Mouse (Mus musculus): ENCODE results near the gene Vps8. TPM values are rescaled to one million over a fixed set of nuclear protein-coding genes. Genes with fewer than 3 reads are reported as not detected.
"Not testable (repeated sequence)": the region's sequence is repeated elsewhere in the genome, so short reads cannot be mapped to it uniquely, and the experiment has no call there.

Vps8 gene
- polyA plus RNA-seq, 1 experiment from 2014 or later = 10.7 TPM

DNA sequence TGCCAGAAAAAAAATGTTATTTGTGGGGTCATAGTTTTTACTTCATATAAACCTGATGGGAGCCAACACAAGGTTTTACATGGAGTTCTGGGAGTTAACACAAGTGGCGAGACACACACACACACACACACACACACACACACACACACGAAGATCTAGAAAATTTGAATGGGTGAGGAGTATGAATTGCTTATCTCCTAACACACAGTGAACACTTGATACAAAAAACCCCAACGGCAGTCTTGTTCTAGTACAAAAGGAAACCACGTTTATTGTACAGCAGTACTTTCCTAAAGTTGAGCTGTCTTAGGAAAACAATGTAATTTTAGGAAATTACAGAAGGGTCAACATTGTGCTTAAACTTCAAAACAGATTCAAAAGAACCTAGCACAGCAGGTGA is 225.9 kb downstream of the Vps8 start:
- Histone ChIP-seq H3K27ac (no peak overlapping the region), H3K4me2 (no peak overlapping the region), H3K4me1 (peaks cover 7% of the 10 kb centered on the region), H3K9me3 (no peaks in the 10 kb centered on the region), H3K4me3 (no peak overlapping the region), H3K9ac (no peak overlapping the region), H3K36me3 (peaks cover 35% of the 10 kb centered on the region), H3K27me3 (no peaks in the 10 kb centered on the region)
- WGBS = 75% methylated on average over 4 of the region's 4 CpGs
- ATAC-seq (ENCODE audit: insufficient number of reproducible peaks, insufficient read depth, low FRiP score, low TSS enrichment, low read depth) = no peak

DNA sequence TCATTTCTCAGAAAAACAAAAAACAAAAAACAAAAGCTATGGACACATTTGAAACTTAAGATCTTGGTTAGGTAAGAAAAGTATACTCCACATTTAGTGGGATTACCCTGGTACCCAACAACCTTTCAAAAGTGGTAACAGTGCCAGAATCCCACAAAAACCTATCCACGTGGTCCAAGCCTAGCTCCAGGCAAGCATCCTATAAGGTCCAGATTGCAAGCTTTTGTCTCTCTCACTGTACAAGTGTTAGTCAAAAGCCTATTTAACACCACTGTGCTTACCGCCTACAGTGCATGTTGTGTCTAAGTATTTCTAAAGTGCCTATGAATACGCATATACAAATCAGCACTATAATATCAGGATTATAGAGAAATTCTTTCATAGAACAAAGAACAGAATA is 227.4 kb downstream of the Vps8 start:
- H3K4me3 ChIP-seq = no peak overlapping the region
- H3K4me1 ChIP-seq = no peaks in the 10 kb centered on the region
- no peak for ATAC-seq (ENCODE audit: insufficient number of reproducible peaks, insufficient read depth, low FRiP score, low TSS enrichment, low read depth)
- 83% methylated on average over 3 of the region's 3 CpGs for WGBS
- H3K9ac ChIP-seq = no peak overlapping the region
- no peaks in the 10 kb centered on the region for H3K9me3 ChIP-seq
- H3K27ac ChIP-seq = peak overlapping the region; percentile 24; the same call in 1 of the 2 replicates
- H3K27me3 ChIP-seq = no peaks in the 10 kb centered on the region
- H3K4me2 ChIP-seq = no peak overlapping the region
- peaks cover 30% of the 10 kb centered on the region for H3K36me3 ChIP-seq

DNA sequence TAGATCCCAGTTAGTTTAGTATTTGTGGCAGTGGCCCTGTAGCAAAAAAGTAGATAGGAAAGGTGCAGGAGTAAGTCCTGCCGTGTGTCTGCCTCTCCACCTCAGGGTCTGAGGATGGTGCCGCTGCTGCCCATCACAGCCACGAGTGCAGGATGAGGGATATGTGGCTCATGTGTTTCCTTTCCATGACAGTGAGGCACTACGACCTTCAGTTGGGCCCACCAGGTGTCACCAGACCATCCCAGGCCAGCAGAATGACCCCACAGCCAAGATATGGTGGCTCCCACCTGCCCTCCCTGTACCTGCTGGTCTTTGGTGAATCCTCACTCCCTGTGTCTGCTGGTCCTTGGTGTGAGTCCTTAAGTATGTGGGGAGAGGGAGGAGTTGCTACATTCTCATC is 228.2 kb downstream of the Vps8 start:
- Histone ChIP-seq H3K36me3 (peaks cover 30% of the 10 kb centered on the region), H3K27ac (no peak overlapping the region), H3K4me3 (no peak overlapping the region), H3K4me1 (no peaks in the 10 kb centered on the region), H3K27me3 (no peaks in the 10 kb centered on the region), H3K9me3 (no peaks in the 10 kb centered on the region), H3K9ac (no peak overlapping the region), H3K4me2 (no peak overlapping the region)
- WGBS = 82% methylated on average over 4 of the region's 4 CpGs
- no peak for ATAC-seq (ENCODE audit: insufficient number of reproducible peaks, insufficient read depth, low FRiP score, low TSS enrichment, low read depth)

DNA sequence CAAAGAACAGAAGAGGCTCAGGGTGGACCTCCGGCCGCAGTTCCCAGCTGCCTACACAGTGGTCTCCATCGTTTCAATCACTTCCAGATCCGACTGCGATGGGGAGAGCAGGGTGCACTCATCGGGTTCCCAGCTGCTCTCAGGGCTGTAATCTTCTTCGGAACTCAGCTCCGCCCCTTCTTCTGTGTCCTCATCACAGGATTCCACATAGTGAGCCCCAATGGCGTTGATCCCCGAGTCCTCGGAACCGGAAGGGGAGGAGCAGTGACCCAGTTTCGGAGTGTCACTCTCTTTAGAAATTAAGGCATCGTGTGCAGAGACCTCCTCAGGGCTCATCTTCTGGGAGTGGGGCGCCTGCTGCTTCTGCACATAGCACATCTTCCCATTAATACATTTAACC is 230.2 kb downstream of the Vps8 start:
- Histone ChIP-seq H3K9me3 (no peaks in the 10 kb centered on the region), H3K4me2 (no peak overlapping the region), H3K27me3 (no peaks in the 10 kb centered on the region), H3K27ac (no peak overlapping the region), H3K36me3 (peaks cover 29% of the 10 kb centered on the region), H3K4me3 (no peak overlapping the region), H3K9ac (no peak overlapping the region), H3K4me1 (no peaks in the 10 kb centered on the region)
- no peak for ATAC-seq (ENCODE audit: insufficient number of reproducible peaks, insufficient read depth, low FRiP score, low TSS enrichment, low read depth)
- 73% methylated on average over 15 of the region's 15 CpGs for WGBS

DNA sequence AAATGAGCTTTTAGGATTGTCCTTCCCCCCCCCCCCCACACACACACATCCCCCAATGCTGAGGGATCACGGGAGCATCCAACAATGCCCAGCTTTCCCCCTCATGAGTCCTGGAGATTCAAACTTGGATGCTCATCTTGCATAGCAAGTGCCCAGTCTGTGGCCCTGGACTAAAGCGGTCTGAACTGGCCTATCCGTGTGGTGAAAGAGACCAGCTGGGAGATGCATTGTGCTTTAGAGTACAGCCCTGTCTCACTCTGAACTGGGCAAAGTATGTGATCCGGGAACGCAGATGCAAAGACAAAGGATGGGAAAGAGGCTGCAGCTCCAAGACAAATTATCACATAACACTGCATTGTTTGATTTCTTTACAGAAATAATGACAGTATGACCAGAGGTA is 231.5 kb downstream of the Vps8 start:
- Histone ChIP-seq H3K36me3 (peaks cover 30% of the 10 kb centered on the region), H3K4me2 (no peak overlapping the region), H3K9me3 (no peaks in the 10 kb centered on the region), H3K4me1 (no peaks in the 10 kb centered on the region), H3K4me3 (no peak overlapping the region), H3K27ac (no peak overlapping the region), H3K27me3 (no peaks in the 10 kb centered on the region), H3K9ac (no peak overlapping the region)
- no peak for ATAC-seq (ENCODE audit: insufficient number of reproducible peaks, insufficient read depth, low FRiP score, low TSS enrichment, low read depth)
- WGBS = 85% methylated on average over 5 of the region's 5 CpGs

DNA sequence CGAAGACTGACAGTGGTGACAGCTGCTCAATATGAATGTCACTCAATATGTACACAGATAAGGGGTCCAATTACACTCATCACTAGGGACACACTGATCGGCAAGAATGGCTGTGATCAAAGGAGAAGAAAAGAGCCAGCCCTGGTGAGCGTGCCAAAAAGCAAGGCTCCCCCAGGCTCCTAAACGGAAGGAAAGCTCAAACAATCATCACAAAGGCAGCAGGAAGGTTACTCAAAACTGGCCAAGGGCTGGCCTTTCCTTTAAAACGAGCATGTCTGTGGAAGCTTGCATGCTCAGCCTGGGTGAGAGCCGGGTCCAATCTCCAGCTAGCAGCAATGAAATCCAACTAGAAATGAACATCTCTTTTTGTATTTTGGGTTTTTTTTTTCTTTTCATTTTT is 232.4 kb downstream of the Vps8 start:
- Histone ChIP-seq H3K4me1 (no peaks in the 10 kb centered on the region), H3K4me2 (no peak overlapping the region), H3K27ac (no peak overlapping the region), H3K36me3 (peaks cover 31% of the 10 kb centered on the region), H3K9me3 (no peaks in the 10 kb centered on the region), H3K4me3 (no peak overlapping the region), H3K27me3 (no peaks in the 10 kb centered on the region), H3K9ac (no peak overlapping the region)
- ATAC-seq (ENCODE audit: insufficient number of reproducible peaks, insufficient read depth, low FRiP score, low TSS enrichment, low read depth) = no peak
- 44% methylated on average over 6 of the region's 6 CpGs for WGBS

DNA sequence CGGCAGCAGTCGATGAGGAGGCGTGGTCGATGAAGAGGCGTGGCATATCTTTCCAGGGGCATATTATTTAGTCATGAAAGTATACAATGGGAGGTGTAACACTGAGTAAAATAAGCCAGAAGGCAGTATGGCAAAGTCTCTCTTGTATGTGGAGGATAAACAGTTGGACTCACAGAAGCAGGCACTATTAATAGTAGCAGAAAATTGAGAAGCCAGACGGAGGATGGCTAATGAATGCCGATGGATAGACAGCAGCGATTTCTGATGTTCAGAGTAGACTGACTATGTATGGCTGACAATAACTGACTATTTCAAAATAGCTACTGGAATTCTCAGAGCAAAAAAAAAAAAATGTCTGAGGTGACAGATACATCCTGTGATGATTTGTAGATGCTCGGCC is 233.0 kb downstream of the Vps8 start:
- Histone ChIP-seq H3K4me2 (no peak overlapping the region), H3K4me1 (no peaks in the 10 kb centered on the region), H3K27me3 (no peaks in the 10 kb centered on the region), H3K9me3 (no peaks in the 10 kb centered on the region), H3K36me3 (peaks cover 31% of the 10 kb centered on the region), H3K4me3 (no peak overlapping the region), H3K27ac (no peak overlapping the region), H3K9ac (no peak overlapping the region)
- WGBS = 89% methylated on average over 9 of the region's 9 CpGs
- no peak for ATAC-seq (ENCODE audit: insufficient number of reproducible peaks, insufficient read depth, low FRiP score, low TSS enrichment, low read depth)

DNA sequence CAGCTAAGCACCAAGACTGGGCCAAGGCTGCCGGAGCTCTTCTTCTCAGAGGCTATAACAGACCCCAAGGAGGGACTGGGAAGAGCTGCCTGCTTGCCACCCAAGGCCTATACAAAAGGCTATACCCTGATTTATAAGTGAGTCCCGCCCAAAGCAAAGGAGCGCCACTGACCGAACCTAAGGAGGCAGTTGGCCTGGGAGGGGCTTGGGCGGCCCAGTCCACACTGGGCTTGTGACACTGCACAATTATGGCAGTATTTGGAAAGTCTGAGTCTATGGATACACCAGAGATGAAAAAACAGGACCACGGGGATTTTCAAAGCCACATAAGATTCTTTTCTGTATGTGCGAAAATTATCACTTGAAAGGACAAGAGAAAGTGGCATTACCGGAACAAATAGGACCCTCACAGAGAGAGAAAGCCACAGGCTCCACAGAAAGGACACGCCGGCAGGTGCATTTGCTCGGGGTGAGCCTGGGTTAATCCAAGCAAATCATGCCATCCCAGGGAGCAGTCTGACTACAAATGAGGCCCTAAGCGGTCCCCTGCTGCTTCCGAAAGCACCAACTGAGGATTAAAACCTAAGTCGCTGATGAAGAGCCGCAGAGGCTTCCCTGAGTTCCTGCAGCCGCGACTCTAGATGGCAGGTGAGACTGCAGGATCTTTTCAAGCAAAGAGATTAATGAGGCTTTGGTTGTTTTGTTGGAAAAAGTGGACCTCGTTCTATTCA is 241.9 kb downstream of the Vps8 start:
- Histone ChIP-seq H3K4me2 (no peak overlapping the region), H3K36me3 (peaks cover 4% of the 10 kb centered on the region; the same call in 1 of the 2 replicates), H3K4me1 (no peaks in the 10 kb centered on the region), H3K4me3 (no peak overlapping the region), H3K27ac (no peak overlapping the region), H3K9ac (no peak overlapping the region), H3K9me3 (no peaks in the 10 kb centered on the region), H3K27me3 (peaks cover 29% of the 10 kb centered on the region)
- no peak for ATAC-seq (ENCODE audit: insufficient number of reproducible peaks, insufficient read depth, low FRiP score, low TSS enrichment, low read depth)
- 15% methylated on average over 18 of the region's 18 CpGs for WGBS

DNA sequence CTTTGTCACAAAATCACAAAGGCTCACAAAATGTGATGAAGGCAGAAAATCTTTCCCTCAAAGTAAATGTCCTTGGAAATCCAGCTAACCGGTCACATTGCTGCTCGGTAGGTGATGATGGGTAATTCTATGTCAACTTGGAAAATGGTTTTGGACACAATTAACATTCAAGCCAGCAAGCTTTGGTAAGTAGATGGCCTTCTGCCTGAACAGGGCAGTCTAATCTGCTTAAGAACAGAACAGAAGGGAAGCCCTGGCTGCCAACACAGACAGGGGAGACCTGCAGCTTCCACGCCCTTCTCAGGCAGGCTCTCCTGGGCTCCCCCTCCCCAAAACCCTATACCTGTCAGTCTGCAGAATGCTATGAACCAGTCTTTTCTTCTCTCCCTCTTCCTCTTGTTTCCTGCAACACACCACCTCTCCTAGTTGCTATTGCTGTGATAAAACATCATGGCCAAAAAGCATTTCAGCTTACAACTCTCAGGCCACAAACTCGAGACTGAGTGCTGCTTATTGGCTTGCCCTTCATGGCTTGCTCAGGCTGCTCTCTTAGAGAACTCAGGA is 242.6 kb downstream of the Vps8 start:
- Histone ChIP-seq H3K4me3 (no peak overlapping the region), H3K4me1 (no peaks in the 10 kb centered on the region), H3K4me2 (no peak overlapping the region), H3K9me3 (no peaks in the 10 kb centered on the region), H3K9ac (no peak overlapping the region), H3K27ac (no peak overlapping the region), H3K36me3 (peaks cover 4% of the 10 kb centered on the region; the same call in 1 of the 2 replicates), H3K27me3 (peaks cover 29% of the 10 kb centered on the region)
- ATAC-seq (ENCODE audit: insufficient number of reproducible peaks, insufficient read depth, low FRiP score, low TSS enrichment, low read depth) = no peak
- whole genome bisulfite sequencing = 14% methylated on average over 4 of the region's 4 CpGs

DNA sequence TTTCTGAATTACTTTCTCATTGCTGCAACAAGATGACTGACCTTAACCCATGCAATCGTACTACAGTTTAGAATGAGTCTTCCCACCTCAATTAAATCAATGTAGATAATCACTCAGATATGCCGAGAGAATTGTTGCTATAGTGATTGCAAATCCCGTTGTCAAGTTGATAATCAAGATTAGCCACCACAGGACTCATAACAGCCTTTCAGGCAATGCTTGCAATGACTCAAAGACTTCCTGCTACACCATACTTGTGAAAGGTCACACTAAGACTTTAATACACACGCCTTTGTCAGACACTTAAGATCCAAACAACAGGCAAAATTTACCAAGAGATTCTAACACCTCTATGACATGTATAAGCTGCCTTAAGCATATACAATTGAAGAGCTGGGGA is 249.0 kb downstream of the Vps8 start:
- no peak overlapping the region for H3K4me3 ChIP-seq
- no peak overlapping the region for H3K27ac ChIP-seq
- no peak overlapping the region for H3K9ac ChIP-seq
- no peak for ATAC-seq (ENCODE audit: insufficient number of reproducible peaks, insufficient read depth, low FRiP score, low TSS enrichment, low read depth)
- WGBS = 83% methylated on average over 4 of the region's 4 CpGs
- no peaks in the 10 kb centered on the region for H3K4me1 ChIP-seq
- no peaks in the 10 kb centered on the region for H3K9me3 ChIP-seq
- H3K4me2 ChIP-seq = no peak overlapping the region
- peaks cover 11% of the 10 kb centered on the region for H3K36me3 ChIP-seq
- H3K27me3 ChIP-seq = peaks cover 3% of the 10 kb centered on the region; the same call in 1 of the 2 replicates

DNA sequence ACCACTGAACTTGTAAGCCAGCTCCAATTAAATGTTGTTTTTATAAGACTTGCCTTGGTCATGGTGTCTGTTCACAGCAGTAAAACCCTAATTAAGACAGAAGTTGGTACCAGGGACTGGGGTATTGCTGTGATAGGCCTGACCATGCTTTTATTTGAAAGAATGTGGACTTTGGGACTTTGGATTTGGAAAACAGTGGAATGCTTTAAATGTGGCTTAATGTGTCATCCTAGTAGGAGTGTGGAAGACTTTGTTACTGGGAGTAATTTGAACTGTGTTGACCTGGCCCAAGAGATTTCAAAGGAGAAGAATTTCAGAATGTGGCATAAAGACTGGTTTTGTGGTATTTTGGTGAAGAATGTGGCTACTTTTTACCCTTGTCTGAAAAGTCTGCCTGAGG is 250.1 kb downstream of the Vps8 start:
- H3K27me3 ChIP-seq; H3K4me2 ChIP-seq; H3K4me1 ChIP-seq; H3K9me3 ChIP-seq; H3K27ac ChIP-seq; H3K4me3 ChIP-seq; ATAC-seq (ENCODE audit: insufficient number of reproducible peaks, insufficient read depth, low FRiP score, low TSS enrichment, low read depth); H3K9ac ChIP-seq: not testable (repeated sequence)
- H3K36me3 ChIP-seq = peaks cover 14% of the 10 kb centered on the region

DNA sequence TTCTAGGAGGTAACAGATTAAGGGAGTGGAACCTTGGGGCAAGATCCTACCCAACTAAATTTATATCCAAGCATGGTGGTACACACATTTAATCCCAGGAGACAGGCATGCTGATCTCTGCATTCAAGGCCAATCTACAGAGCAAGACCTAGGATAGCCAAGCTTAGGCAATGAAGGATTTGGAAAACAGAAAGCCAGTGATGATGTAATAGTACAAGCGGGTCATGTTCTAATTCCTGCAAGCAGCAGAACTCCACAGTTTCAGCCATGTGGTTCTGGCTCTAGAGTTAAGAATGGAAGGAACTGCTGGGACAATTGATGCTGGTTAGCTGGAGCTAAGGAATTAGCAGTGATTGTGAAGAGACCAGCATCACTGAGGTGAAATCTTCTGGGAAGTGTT is 250.7 kb downstream of the Vps8 start:
- not testable (repeated sequence) for H3K4me2 ChIP-seq; ATAC-seq (ENCODE audit: insufficient number of reproducible peaks, insufficient read depth, low FRiP score, low TSS enrichment, low read depth); H3K4me1 ChIP-seq; H3K27me3 ChIP-seq; H3K9ac ChIP-seq; H3K27ac ChIP-seq; H3K9me3 ChIP-seq; H3K4me3 ChIP-seq
- H3K36me3 ChIP-seq = peaks cover 14% of the 10 kb centered on the region
- WGBS = 95% methylated on average over 1 of the region's 1 CpGs

Measured in embryonic facial prominence, embryonic 13.5 days (tissue).